Mouse (Mus musculus): ENCODE measurements around the gene Arhgef26.

- TF ChIP-seq ELF1 (IDR thresholded peaks at IDR 0.05; ENCODE audit: low read depth, low read length): no peak
- no peak for TF ChIP-seq EP300 (IDR thresholded peaks at IDR 0.05; ENCODE audit: low read depth in 1 of 2, low read length in 2 of 2)
These were observed 841 bp downstream of the Arhgef26 start for GRCm38 (mm10) chr3:62338854-62339515.
